Mouse (Mus musculus) cerebellum, adult 11 months (tissue): ENCODE data around the gene AV320801.
"Not testable (repeated sequence)": the region's sequence is repeated elsewhere in the genome, so short reads cannot be mapped to it uniquely, and the experiment has no call there.

Experiments used
- DNase-seq: peaks from one replicate; pipeline ENCODE4 v3.0.0; 2022

Gene AV320801

DNA sequence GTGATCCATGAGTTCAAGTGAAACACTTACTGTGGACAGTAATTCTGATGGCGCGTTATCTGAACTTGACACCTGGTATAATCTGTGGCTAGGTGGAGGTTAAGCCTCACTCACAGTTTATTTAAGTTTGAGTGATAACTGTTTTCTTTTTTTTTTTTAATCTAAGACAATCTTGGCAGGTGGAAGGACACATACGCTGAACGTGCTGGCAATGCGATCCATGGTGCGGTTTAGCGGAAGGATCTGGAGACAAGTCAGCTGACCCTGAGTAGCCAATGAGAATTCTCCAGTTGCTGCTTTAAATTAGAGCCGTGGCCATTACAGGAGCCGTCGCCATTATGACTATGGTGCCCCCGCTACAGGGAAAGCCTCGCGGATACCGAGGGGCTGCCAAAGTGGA is at the start of gene AV320801:
Gene AV320801 (plus strand): TSS at position 301 of the 400 bp plus-strand sequence.
- not testable (repeated sequence) for DNase-seq

DNA sequence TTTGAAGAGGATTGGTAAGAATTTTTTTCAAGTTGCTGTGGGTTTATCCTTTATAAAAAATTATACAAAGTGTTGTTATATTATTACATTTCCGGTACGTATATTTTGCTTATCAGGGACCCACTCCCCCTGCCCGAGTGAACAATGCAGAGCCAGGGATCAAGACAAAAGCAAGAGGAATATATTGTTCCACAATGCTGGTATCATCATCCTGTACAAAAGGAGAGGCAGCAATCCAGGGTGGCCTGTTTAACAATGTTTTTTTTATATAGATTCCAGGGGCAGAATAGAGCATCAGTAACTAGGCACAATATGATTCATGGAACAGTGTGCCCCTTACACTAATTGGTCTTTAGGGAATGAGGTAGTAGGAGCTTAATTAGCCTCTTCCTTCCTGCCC is 30.2 kb upstream of the AV320801 start:
- DNase-seq: not testable (repeated sequence)

DNA sequence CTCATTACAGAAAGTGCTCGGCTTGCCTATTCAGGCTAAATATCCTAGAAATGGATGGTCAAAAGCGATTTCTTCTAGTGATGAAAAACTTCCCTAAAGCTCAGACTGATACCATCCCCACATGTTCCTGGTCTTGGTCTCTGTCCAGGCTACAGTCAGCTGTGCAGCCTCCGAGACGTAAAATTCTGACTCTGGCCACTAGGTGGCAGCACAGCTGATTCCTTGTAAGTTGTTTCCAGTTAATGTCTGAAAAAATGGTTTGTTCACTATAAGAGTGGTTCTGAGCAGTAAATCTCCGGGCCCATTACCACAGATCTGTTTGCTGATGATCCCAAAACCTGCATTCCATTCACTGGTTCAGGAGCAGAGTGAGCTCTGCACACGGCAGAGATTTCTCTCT is 12.5 kb upstream of the AV320801 start:
- DNase-seq: not testable (repeated sequence)

DNA sequence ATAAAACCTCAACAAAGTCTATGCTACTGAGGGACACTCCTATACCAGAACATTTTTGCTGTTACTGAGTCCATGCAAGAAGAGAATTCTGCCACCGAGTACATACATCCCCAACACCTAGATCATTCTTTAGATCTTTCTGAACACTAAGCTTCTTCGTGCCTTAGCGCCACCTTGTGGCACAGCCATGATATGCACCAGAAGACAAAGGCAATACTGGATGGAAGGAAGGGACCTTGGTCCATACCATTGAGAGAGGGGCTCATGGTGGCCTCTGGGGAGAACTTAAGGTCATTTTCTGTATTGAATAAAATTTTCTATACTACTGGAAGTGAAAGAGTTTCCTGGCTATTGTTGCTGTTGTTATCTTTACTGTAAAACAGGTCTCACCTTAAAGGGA is 11.2 kb upstream of the AV320801 start:
- DNase-seq: not testable (repeated sequence)
